Mouse (Mus musculus): ENCODE data around the gene Ksr2. TPM values are rescaled to one million over a fixed set of nuclear protein-coding genes. Genes with fewer than 3 reads are reported as not detected.
"Not testable (repeated sequence)": the region's sequence is repeated elsewhere in the genome, so short reads cannot be mapped to it uniquely, and the experiment has no call there.

The Ksr2 gene
- total RNA-seq (2021), result under 1 TPM in 1 of 2 experiments, not detected in 1; 0.02 TPM
- long read RNA-seq, experiment 1, result 0 reads
- long read RNA-seq, experiment 2, result 0 reads

DNA sequence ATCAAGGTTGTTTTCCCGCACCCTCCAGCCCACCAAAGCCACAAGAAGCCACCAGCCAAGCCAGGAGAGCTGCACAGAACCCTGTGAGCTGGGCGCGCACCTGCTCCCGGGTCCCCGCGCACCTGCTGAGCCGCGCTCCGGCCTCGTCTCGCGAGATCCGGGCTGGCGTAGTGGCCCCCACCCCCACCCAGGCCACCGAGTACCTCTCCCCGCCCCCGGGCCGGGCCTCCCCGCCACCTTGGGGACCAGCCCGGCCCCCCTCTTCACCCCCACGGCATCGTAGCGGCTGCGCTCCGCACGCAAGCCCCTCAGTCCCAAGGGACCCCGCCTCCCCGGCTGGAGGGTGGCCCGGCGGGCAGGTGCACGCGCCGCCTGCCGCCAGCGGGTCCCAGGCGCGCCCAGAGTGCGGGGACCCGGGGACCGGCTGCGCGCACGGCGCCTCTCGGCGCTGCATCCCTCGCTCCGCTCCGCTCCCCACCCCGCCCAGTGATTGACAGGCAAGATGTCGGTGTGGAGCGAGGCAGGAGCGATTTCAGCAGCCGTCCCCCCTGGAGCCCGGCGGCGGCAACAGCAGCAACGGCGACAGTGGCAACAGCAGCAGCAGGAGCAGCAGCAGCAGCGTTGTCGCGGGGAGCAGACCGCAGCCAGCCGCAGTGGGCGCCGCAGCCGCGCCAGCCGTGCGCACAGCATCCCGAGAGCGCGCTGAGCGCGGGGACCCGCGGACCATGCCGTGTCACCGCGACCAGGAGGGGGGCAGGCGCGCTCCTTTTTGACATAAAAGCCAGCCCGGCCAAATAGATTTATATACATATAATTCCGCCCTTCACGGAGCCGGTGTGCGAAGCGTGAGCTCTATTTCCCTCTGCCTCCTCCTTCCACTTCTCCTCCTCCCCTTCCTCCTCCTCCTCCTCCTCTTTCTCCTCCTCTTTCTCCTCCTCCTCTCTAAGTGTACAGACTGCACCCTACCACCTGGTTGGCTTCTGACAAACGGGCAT lies at the start of gene Ksr2:
TSS of gene Ksr2 (plus strand) at position 494 of the 995 bp plus-strand sequence.
- DNase-seq, result peak; percentile 3 to 8
- intact Hi-C loops (cut with DNase I), result no loop called here

DNA sequence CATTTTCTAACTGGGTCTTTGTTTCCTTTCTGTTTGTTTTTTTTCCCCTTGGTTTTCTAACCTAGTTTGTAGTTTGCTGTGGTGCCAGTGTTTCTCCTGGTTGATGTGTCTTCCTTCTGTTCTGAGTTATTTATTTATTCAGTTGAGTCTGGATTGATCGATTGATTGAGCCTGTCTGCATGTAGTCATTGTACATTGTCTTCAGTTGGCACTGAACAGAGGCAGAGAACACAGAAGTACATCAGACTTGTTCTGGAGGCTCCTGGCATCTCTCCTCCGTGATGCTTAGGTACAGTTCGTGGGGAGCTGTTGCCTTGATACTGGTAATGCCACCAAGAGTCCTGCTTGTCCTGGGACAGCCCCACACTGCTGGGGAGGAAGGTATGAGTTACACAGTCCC lies 49.0 kb upstream of the Ksr2 start:
- DNase-seq, result no peak
- intact Hi-C loops (cut with DNase I), result no loop called here

DNA sequence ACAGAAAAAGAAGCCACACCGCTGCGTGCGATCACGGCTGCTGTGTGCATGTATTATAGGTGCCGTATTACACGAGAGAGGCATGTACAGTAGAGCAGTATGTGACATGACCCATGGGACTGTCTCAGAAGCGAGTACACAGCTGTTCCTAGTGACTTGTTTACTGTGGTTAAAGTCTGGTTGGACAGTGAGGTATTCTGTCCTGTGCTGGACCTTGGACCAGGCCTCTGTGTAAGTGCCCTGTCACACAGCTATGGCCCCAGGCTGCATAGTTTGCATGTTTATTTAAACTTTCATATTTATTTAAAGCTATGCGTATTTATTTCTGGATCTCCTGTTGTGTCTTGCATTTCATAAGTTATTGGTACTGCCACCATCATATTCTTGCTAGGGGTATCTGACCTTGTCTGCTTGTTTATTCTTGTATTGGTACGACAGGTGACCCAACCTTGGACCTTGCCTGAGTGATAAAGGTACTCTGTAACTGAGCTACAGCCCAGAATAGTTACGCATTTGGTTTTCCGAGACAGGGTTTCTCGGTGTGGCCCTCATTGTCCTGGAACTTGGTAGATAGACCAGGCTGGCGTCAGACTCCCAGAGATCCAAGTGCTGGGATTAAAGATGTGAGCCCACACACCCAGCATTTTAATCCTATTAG lies 47.8 kb upstream of the Ksr2 start:
- intact Hi-C loops (cut with DNase I), result no loop called here
- no peak for DNase-seq

DNA sequence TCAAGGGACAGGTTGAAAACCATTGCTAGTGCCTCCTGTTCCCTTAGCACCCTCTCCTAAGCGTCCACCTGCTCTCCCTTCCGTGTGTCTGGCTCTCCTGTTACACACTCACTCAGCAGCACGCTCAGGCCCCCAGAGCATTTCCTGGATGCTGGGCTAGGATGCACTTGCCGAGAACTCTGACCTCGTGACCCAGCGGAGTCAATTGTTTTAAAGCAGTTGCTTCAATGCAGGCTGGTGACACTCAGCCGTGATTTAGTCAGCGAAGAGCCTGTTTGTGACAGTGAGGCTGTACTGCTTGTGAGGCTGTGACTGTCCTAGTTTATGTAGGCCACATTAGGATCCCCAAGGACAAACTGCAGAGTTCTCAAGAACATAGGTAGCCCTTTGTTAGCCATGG lies 46.6 kb upstream of the Ksr2 start:
- intact Hi-C loops (cut with DNase I), result no loop called here
- DNase-seq, result no peak

DNA sequence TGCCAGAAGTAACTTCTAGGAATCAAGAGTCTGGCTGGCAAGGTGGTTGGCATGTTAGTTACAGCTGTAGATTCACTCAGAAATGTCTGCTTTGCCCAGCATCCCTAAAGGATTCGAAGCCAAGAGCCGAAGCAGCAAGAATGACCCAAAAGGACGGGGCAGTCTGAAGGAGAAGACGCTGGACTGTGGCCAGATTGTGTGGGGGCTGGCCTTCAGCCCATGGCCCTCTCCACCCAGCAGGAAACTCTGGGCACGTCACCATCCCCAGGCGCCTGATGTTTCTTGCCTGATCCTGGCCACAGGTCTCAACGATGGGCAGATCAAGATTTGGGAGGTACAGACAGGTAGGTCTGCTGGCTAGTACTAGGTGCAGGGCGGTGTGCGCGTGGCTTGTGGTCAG lies 43.2 kb upstream of the Ksr2 start:
- peak in 1 of 2 experiments; percentile 45 for DNase-seq
- intact Hi-C loops (cut with DNase I), result no loop called here

DNA sequence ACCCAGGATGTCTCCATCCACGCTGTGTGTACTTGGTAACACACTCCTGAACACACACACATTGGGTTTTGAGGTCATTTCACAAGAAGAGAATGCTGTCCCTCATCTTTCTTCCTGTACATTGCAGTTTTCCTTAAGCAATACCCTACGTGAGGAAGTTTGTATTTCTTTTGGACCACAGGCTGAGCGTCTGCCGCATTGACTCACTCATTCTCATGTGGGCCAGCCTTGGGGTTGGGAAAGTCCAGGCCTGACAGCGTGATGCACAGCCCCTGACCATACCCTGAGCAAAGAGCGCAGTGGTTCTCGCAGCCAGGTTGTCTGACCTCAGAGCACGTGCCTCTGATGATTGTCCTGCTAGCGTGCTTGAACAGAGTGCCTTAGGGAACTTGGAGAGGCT lies 40.4 kb upstream of the Ksr2 start:
- intact Hi-C loops (cut with DNase I), result no loop called here

DNA sequence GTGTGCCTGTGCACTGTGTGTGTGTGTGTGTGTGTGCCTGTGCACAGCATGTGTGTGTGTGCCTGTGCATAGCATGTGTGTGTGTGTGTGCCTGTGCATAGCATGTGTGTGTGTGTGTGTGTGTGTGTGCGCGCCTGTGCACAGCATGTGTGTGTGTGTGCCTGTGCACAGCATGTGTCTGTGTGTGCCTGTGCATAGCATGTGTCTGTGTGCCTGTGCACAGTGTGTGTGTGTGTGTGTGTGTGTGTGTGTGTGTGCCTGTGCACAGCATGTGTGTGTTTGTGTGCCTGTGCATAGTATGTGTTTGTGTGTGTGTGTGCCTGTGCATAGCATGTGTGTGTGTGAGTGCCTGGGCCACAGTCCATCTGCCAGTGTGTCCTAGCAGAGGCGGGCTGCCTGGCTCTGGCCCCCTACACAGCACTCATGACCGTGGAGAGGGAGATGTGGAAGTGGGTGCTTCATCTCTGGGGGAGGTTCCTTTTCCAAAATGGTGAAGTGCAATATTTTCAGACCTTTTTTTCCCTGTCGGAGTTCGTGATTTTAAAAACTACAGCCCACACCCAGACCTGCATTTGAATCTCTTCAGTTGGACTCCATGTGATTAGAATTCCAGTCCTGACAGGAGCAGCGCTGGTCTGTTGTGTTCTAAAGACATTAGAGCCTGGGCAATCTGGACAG lies 39.3 kb upstream of the Ksr2 start:
- DNase-seq, result no peak
- intact Hi-C loops (cut with DNase I), result no loop called here

More for the DNA sequence above, 40.4 kb upstream of the Ksr2 start:
- DNase-seq, result no peak

DNA sequence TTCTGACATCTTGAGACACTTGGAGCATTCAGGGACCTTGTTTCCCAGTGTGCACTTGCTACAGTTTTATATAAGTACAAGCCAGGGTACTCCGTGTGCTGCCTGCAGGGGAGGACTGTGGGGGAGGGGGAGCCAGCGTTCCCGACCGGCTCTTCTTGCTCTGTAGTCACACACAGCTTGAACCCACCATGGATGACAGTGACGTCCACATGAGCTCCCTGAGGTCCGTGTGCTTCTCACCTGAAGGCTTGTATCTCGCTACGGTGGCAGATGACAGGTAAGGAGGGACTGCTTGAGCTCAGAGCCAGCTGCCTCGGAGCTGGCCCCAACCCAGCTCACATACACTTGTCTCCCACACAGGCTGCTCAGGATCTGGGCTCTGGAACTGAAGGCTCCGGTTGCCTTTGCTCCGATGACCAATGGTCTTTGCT lies 37.5 kb upstream of the Ksr2 start:
- intact Hi-C loops (cut with DNase I), result no loop called here
- no peak for DNase-seq

DNA sequence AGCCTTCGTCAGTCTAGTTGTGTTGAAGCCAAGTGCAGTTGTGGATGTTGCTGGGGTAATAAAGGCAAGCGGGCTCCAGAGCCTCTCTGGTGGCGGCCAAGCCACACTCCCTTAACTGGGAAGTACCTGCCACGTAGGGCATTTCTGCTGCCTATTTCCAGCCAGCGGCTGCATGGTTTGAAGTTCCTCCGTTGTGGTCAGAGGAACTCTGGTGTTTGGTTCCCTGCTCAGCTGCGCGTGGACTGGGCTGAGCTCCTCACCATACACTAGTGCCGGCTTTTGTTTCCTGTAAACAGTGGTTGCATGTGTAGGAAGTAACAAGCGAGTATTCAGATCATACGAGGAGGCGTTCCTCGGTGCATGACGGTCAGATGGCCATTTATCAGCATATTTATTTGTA lies 36.1 kb upstream of the Ksr2 start:
- intact Hi-C loops (cut with DNase I); DNase-seq: not testable (repeated sequence)

DNA sequence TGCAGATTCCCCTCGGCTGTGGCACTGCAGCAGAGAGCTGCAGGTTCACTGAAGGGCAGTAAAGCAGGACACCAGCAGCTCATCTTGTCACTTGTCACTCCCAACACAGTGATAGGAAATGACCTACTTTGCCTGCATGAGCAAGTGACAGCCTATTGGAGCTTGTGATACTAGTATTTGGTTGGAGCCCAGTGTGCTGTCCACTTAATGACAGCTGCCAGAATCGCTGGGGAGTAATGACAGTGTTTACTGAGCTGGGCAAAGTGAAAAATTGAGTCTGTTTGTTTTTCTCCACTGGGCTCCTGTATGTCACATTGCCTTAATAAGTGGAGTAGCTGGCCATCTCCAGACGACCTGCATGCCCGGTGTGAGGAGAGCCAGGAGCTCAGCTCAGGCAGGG lies 33.6 kb upstream of the Ksr2 start:
- DNase-seq, result no peak
- intact Hi-C loops (cut with DNase I), result no loop called here

DNA sequence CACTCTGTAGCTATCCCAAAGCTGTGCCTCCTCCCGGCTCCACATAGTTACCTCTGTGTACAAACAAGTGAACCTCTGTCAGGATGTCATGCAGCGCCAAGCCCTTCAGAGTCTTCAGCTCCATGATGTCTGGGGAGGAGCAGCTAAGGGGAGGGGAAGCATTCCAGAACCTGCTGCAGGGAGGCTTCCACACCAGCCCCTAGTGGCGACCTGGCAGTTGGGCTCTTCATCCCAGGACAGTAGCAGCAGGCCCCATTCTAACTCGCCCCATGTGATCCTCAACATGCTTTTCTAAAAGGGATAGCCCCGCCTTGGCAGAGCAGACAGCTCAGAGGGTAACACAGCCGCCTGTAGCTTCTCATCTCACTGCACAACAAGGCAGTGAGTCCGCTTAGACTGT lies 32.0 kb upstream of the Ksr2 start:
- intact Hi-C loops (cut with DNase I), result no loop called here
- no peak for DNase-seq

DNA sequence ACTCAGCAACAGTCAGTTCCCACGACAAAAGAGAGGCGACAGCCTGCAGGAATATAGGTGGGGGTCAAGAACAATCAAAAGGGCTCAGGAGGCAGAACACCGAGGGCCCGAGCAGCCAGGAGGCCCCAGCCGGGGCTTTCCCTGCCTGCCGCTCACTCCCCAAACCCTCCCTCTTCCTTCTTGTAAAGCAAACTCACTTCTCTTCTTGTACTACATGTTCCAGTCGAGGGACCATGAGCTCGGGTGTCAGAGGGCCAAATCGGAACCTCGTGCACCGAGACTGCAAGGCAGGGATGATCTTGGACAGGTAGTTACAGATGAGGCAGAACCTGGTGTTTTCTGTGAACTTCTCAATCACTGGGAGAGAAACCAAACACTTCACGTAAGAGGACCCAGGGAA lies 30.6 kb upstream of the Ksr2 start:
- intact Hi-C loops (cut with DNase I), result no loop called here
- no peak for DNase-seq

DNA sequence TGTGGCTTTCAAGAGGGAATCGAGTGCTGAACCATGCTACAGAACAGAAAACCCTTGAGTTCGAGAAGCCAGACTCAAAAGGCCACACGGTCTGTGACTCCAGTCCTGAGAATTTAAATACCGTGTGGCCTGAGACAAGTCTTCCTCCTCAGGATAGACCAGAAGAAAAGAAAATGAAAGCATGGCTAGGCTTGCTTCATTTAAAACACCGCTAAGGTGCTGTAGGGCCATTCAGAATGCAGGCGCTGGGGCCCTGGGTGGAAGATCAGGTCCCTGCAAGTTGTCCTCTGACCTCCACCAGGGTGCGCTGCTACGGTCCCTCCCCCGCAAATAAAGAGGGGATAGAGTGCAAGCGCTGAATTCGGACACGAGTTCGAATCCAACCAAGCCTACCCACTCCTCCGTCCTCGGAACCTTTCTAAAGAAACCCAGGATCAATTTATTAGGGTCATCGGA lies 25.5 kb upstream of the Ksr2 start:
- DNase-seq, result peak; percentile 41 to 62
- intact Hi-C loops (cut with DNase I), result loop anchor here (5.0 kb wide), 1 partner anchor 71 kb away; the partner anchor contains the start of gene Vsig10

DNA sequence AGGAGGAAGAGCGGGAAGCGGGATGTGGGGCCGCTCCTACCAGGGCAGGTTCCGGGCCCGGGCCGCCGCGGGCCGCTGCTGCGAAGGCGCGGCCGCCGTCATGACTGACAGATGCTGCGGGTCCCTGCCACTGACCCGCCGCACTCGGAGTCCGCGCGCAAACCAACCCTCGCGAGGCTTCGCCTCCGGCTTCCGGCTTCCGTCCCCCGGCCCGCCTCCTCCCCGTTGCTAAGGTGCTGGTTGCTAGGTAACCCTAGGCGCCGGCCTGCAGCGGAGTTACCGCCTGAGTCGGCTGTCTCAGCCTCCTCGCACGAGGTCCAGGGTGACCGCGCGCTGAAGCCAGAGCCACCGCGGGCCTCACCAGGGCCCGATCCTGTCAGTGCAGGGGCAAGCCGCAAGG lies 24.9 kb upstream of the Ksr2 start, which contains the start of gene Rfc5:
TSS of gene Rfc5 (minus strand) at position 171 of the 400 bp plus-strand sequence.
- DNase-seq, result peak; percentile 96 to 98
- intact Hi-C loops (cut with DNase I), result loop anchor here (5.0 kb wide), 1 partner anchor 72 kb away; the partner anchor contains the start of gene Vsig10

DNA sequence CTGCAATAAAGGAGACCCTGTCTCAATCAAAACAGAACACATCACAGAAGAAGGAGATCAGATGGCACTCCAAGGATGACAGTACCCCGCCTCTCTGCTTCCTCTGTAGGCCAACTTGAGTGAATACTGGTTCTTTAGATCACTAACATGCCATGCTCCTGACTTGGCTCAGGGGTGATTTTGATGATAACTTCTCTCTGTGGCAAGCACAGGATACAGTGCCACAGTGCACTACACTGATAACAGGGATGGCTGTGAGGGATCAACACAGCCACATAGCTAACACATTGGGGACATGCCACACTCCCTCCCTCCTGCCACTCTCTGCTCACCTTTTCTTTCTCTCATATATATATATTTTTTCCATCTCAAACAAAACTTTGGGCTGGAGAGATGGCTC lies 22.9 kb upstream of the Ksr2 start:
- no peak for DNase-seq
- intact Hi-C loops (cut with DNase I), result no loop called here

DNA sequence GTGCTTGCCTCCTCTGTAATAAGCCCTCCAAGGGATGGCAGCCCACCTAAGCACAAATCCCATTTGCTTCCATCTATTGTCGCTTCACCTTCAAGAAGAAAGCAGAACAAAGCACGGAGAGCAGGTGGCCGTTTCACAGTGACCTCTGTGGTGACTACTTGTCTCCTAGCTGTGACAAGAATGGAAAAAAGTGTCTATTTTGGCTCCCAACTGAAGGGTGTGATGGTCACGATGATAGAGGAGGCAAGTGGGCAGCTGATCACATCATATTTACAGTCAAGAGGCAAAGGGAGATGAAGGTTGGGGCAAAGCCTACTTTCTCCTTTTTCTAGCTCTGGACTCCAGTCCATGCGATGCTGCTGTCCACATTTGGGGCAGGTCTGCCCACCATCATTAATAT lies 18.0 kb upstream of the Ksr2 start:
- intact Hi-C loops (cut with DNase I), result no loop called here

DNA sequence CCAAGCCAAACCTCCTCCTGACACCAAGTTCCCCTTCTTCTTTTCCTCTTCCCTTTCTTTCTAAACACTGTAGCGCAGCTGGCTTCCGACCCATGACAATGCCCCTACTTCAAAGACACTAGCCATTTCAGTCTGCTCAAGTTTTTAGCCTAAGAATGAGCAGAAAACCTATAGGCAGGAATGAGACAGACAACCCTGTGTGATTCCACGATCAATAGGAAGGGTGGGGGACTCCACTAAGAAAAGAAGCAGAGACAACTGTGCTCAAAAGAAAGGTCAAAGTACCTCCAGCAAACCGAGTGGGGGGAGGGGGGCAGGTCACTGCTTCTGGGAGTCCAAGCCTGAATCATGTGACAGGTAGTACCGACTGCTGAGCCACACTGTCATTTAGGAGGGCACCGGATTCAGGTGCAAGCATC lies 17.2 kb upstream of the Ksr2 start:
- intact Hi-C loops (cut with DNase I), result no loop called here

More for the DNA sequence above, 18.0 kb upstream of the Ksr2 start:
- DNase-seq, result no peak

DNA sequence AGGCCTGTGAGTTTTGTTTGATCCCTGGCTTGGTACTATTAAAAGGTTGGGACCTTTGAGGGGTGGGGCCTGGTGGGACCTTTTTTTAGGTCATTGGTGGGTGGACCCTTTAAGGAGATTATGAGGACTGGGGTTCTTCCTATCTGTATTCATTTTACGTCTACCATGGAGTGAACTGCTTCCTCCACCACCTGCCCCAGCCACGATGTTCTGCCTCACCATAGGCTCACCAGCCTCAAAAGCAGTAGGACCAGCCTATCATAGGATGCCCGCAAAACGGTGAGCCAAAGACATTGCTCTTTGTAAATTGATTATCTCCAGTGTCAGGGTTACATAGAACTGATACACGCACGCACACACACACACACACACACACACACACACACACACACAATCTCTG lies 16.4 kb upstream of the Ksr2 start:
- DNase-seq, result no peak
- intact Hi-C loops (cut with DNase I), result no loop called here

More for the DNA sequence above, 17.2 kb upstream of the Ksr2 start:
- no peak for DNase-seq

DNA sequence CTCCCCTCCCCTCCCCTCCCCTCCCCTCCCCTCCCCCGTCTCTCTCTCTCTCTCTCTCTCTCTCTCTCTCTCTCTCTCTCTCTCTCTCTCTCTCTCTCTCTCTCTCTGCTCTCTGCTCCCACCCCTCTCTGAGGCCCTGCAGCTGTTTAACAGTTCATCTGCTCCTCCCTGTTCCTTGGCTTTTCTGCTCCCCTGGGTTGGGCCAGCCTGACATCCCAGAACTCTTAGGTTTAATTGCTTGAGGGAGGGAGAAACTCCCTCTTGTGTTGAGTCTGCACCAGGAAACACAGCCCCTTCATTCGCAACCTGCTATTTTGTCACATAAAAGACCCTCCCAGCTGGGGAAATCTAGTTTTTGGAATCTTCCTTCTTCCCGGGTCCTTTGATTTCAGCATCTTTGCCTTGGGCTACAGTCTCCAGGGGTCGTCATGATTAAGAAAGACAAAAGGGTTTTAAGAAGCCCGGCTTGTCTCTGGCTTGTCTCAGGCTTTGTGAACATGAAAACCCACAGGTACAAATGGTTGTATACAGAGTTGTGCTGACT lies 15.7 kb upstream of the Ksr2 start:
- intact Hi-C loops (cut with DNase I), result no loop called here
- DNase-seq, result no peak

DNA sequence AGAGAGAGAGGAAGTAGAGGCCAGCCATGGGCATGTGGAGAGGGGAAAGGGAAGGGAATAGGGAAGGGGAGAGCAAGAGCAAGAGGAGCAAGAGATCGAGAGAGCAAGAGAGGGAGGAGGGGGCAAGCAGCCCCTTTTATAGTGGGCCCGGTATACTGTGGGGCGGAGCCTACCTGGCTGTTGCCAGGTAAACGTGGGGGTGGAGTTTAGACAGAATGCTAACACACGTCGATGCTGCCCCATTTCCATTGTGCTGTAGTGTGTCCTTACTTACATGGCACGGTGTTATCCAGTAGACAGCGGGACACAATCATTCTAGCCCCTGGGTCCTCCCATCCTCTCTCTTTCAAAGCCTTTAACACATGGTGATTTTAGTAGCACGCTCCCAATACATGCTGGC lies 14.5 kb upstream of the Ksr2 start:
- intact Hi-C loops (cut with DNase I), result no loop called here
- DNase-seq, result no peak

Measured in heart, postnatal 14 days (tissue).